Mouse (Mus musculus): ENCODE data around the gene Zfp523. TPM values are rescaled to one million over a fixed set of nuclear protein-coding genes. Genes with fewer than 3 reads are reported as not detected.

The Zfp523 gene
- total and polyA plus RNA-seq, 3 experiments, result 29.5 to 53.0 TPM; not detected in 1

- no peak overlapping the region for H3K9ac ChIP-seq (ENCODE audit: control insufficient read depth, low read depth, low read length, poor library complexity, severe bottlenecking)
- TF ChIP-seq KAT2A (conservative IDR thresholded peaks at IDR 0.05; ENCODE audit: low read depth, low read length) (no peak), GABPA (IDR thresholded peaks at IDR 0.05; ENCODE audit: low read depth, low read length) (no peak), ZC3H11A (IDR thresholded peaks at IDR 0.05; ENCODE audit: low read depth, low read length) (no peak)
Observed at GRCm38 (mm10) chr17:28237362-28237761, 60.4 kb downstream of the Zfp523 start.

GRCm38 (mm10) chr17:28237874-28238273 is 60.9 kb downstream of the Zfp523 start:
- H3K4me1 ChIP-seq (ENCODE audit: control insufficient read depth in 1 of 2, insufficient read depth in 2 of 2, low read length in 2 of 2), result peaks cover 0 to 18% of the 10 kb centered on the region in 2 experiments; a peak in 3 of 4 replicates
- H3K4me3 ChIP-seq (ENCODE audit: control insufficient read depth in 1 of 2, insufficient read depth in 1 of 2, low read depth in 2 of 2, low read length in 2 of 2), result no peak overlapping the region
- DNase-seq (ENCODE audit: low read depth, low spot score), result no peak
- H3K79me2 ChIP-seq (ENCODE audit: control insufficient read depth, insufficient read depth, low read length, poor library complexity), result peaks cover 5% of the 10 kb centered on the region
- TF ChIP-seq ELF1 (IDR thresholded peaks at IDR 0.05; ENCODE audit: low read depth, low read length), result no peak
- TF ChIP-seq MYC (IDR thresholded peaks at IDR 0.05; ENCODE audit: low read depth, low read length), result no peak
- TF ChIP-seq POLR2AphosphoS2 (IDR thresholded peaks at IDR 0.05; ENCODE audit: low read length), result no peak
- peak in 1 of 2 experiments; percentile 57; a peak in 2 of 4 replicates for TF ChIP-seq EP300 (IDR thresholded peaks at IDR 0.05; ENCODE audit: low read depth in 1 of 2, low read length in 2 of 2)
- no peak for TF ChIP-seq CHD1 (IDR thresholded peaks at IDR 0.05; ENCODE audit: low read depth, low read length)
- no peak for TF ChIP-seq CHD2 (IDR thresholded peaks at IDR 0.05; ENCODE audit: low read length)
- TF ChIP-seq JUND (IDR thresholded peaks at IDR 0.05; ENCODE audit: low read depth, low read length), result no peak
- TF ChIP-seq MAFK (IDR thresholded peaks at IDR 0.05; ENCODE audit: borderline replicate concordance, low read depth, low read length), result no peak
- TF ChIP-seq CTCF (IDR thresholded peaks at IDR 0.05 in 2 of 3, conservative IDR thresholded peaks at IDR 0.05 in 1 of 3; ENCODE audit: control insufficient read depth in 1 of 3, insufficient read depth in 1 of 3, low read depth in 2 of 3, low read length in 3 of 3, poor library complexity in 1 of 3, severe bottlenecking in 1 of 3), result no peak
- TF ChIP-seq ETS1 (IDR thresholded peaks at IDR 0.05; ENCODE audit: low read depth, low read length), result no peak
- no peak for TF ChIP-seq USF1 (IDR thresholded peaks at IDR 0.05; ENCODE audit: low read depth, low read length)
- TF ChIP-seq GATA1 (IDR thresholded peaks at IDR 0.05; ENCODE audit: low read depth, low read length), result 0 out of 2 replicates have a peak, but pooled peaks have one; percentile 25
- no peak for TF ChIP-seq MXI1 (IDR thresholded peaks at IDR 0.05; ENCODE audit: low read depth, low read length)
- TF ChIP-seq E2F4 (IDR thresholded peaks at IDR 0.05; ENCODE audit: borderline replicate concordance, low read depth, low read length), result no peak
- TF ChIP-seq UBTF (IDR thresholded peaks at IDR 0.05; ENCODE audit: borderline replicate concordance, insufficient read depth, low read depth, low read length), result no peak
- 0 out of 2 replicates have a peak, but pooled peaks have one; percentile 9 for TF ChIP-seq RCOR1 (IDR thresholded peaks at IDR 0.05; ENCODE audit: low read depth, low read length)
- no peak for TF ChIP-seq POLR2AphosphoS5 (IDR thresholded peaks at IDR 0.05; ENCODE audit: borderline replicate concordance, low read depth, low read length)
- no peak for TF ChIP-seq MYB (IDR thresholded peaks at IDR 0.05; ENCODE audit: low read depth, low read length)
- no peak for TF ChIP-seq GABPA (IDR thresholded peaks at IDR 0.05; ENCODE audit: low read depth, low read length)
- no peak for TF ChIP-seq ZKSCAN1 (IDR thresholded peaks at IDR 0.05; ENCODE audit: low read depth, low read length)
- TF ChIP-seq SIN3A (IDR thresholded peaks at IDR 0.05; ENCODE audit: low read length), result no peak
- peak; percentile 11; the same call in 1 of the 2 replicates for TF ChIP-seq TCF12 (IDR thresholded peaks at IDR 0.05; ENCODE audit: low read depth, low read length)
- no peaks in the 10 kb centered on the region for H3K9me3 ChIP-seq (replicated peaks; ENCODE audit: insufficient read depth, low read length)
- peaks cover 0 to 9% of the 10 kb centered on the region in 2 experiments; a peak in 3 of 4 replicates for H3K36me3 ChIP-seq (ENCODE audit: control insufficient read depth in 1 of 2, insufficient read depth in 2 of 2, low read length in 2 of 2)
- no peak overlapping the region for H3K9ac ChIP-seq (ENCODE audit: control insufficient read depth, low read depth, low read length, poor library complexity, severe bottlenecking)
- no peaks in the 10 kb centered on the region for H3K27me3 ChIP-seq (ENCODE audit: control insufficient read depth in 1 of 2, insufficient read depth in 2 of 2, low read length in 2 of 2)
- peak overlapping the region; percentile 32 for H3K27ac ChIP-seq (ENCODE audit: control insufficient read depth, low read depth, low read length)

More at GRCm38 (mm10) chr17:28237362-28237761, 60.4 kb downstream of the Zfp523 start:
- Histone ChIP-seq H3K36me3 (ENCODE audit: control insufficient read depth in 1 of 2, insufficient read depth in 2 of 2, low read length in 2 of 2) (peaks cover 0 to 9% of the 10 kb centered on the region in 2 experiments; a peak in 3 of 4 replicates), H3K9me3 (replicated peaks; ENCODE audit: insufficient read depth, low read length) (no peaks in the 10 kb centered on the region), H3K4me1 (ENCODE audit: control insufficient read depth in 1 of 2, insufficient read depth in 2 of 2, low read length in 2 of 2) (peaks cover 0 to 18% of the 10 kb centered on the region in 2 experiments; a peak in 3 of 4 replicates), H3K27ac (ENCODE audit: control insufficient read depth, low read depth, low read length) (no peak overlapping the region), H3K79me2 (ENCODE audit: control insufficient read depth, insufficient read depth, low read length, poor library complexity) (peaks cover 7% of the 10 kb centered on the region), H3K27me3 (ENCODE audit: control insufficient read depth in 1 of 2, insufficient read depth in 2 of 2, low read length in 2 of 2) (no peaks in the 10 kb centered on the region), H3K4me3 (ENCODE audit: control insufficient read depth in 1 of 2, insufficient read depth in 1 of 2, low read depth in 2 of 2, low read length in 2 of 2) (no peak overlapping the region)
- DNase-seq (ENCODE audit: low read depth, low spot score), result no peak
